Mouse (Mus musculus) liver, embryonic 14.5 days (tissue): ENCODE results near the gene Kif16b.

Source experiments
- CTCF ChIP-seq: IDR thresholded peaks from 2 replicates; pipeline ENCODE4 v1.5.1; 2016; ENCODE audit warnings: antibody characterized with exemption, low read depth, control low read depth
- EP300 ChIP-seq: IDR thresholded peaks from 2 replicates; pipeline ENCODE4 v1.6.1; 2016; ENCODE audit warnings: antibody characterized with exemption, low read depth

- no peak for TF ChIP-seq CTCF
- TF ChIP-seq EP300 = no peak
Observed at GRCm38 (mm10) chr2:142882466-142882865, 18.9 kb downstream of the Kif16b start.
